Mouse (Mus musculus): ENCODE results near the gene Zglp1. TPM values are rescaled to one million over a fixed set of nuclear protein-coding genes. Genes with fewer than 3 reads are reported as not detected.

Zglp1 gene
- polyA plus RNA-seq, 1 experiment, result 0.80 TPM

DNA sequence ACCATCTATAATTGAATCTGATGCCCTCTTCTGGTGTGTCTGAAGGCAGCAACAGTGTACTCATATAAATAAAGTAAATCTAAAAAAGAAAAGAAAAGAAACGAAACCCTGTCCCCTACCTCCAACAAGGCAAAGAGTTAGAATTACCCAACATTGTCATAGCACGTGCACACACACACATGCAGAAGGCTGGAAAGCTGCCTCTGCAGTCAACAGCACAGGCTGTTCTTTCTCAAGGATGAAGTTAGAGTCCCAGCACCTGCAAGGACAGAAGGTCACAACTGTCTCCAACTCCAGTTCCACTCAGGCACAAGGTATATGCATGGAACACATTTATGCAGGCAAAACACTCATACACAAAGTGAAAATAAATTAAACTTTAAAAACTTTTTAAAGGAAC is 35.2 kb upstream of the Zglp1 start:
- Histone ChIP-seq H3K4me1 (ENCODE audit: control insufficient read depth, insufficient read depth, insufficient read length, low read length) (no peaks in the 10 kb centered on the region), H3K27me3 (ENCODE audit: control insufficient read depth, insufficient read depth, low read length) (no peaks in the 10 kb centered on the region)
- WGBS, result 90% methylated on average over 2 of the region's 2 CpGs

DNA sequence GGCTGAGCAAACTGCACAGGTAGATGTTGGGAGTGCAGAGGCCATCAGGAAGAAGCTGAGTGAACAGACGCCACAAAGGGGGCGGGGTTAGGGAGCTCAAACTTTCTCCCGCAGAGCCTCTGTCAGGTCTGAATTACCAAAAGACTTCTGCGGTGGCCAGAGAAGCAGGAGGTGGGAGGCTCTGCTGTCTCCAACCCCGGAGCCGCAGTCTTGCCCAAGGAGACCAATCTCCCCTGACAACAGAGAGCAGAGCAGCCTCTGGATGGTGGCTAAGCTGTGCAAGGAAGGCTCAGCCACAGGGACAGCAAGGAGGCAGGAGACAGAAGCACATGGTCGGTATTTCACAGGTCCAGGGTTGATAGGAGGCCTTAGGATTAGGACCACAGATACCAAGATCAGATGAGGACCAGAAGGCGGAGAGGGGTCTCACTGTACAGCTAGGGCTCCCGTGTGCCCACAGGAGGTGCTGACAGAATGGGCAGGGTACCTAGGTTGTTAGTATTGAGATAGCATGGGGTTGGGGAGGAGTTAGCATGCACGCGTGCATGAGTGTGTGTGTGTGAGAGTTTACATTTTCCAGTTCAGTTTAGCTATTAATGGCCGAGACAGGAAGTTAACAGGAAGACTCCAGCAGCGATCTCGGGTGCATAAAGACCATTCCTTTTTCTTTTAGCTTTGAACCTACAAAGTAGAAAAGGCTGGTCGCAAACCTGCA is 33.7 kb upstream of the Zglp1 start:
- TF ChIP-seq CTCF (IDR thresholded peaks at IDR 0.05; ENCODE audit: extremely low read depth, insufficient read length, insufficient replicate concordance, low read depth, low read length) (no peak), POLR2A (IDR thresholded peaks at IDR 0.05; ENCODE audit: low read depth, low read length) (no peak)
- WGBS, result 56% methylated on average over 15 of the region's 15 CpGs
- no peaks in the 10 kb centered on the region for H3K27me3 ChIP-seq (ENCODE audit: control insufficient read depth, insufficient read depth, low read length)
- H3K4me1 ChIP-seq (ENCODE audit: control insufficient read depth, insufficient read depth, insufficient read length, low read length), result no peaks in the 10 kb centered on the region
- peak overlapping the region; percentile 0; the same call in 1 of the 2 replicates for H3K4me3 ChIP-seq (ENCODE audit: low read depth, low read length)
- H3K36me3 ChIP-seq (ENCODE audit: control insufficient read depth, insufficient read depth, low read length), result peaks cover 6% of the 10 kb centered on the region
- no peak overlapping the region for H3K27ac ChIP-seq (ENCODE audit: insufficient read depth, low read depth, low read length)

More for the DNA sequence above, 35.2 kb upstream of the Zglp1 start:
- H3K36me3 ChIP-seq (ENCODE audit: control insufficient read depth, insufficient read depth, low read length), result peaks cover 8% of the 10 kb centered on the region
- TF ChIP-seq POLR2A (IDR thresholded peaks at IDR 0.05; ENCODE audit: low read depth, low read length) (no peak), CTCF (IDR thresholded peaks at IDR 0.05; ENCODE audit: extremely low read depth, insufficient read length, insufficient replicate concordance, low read depth, low read length) (no peak)
- H3K27ac ChIP-seq (ENCODE audit: insufficient read depth, low read depth, low read length), result no peak overlapping the region
- no peak overlapping the region for H3K4me3 ChIP-seq (ENCODE audit: low read depth, low read length)

DNA sequence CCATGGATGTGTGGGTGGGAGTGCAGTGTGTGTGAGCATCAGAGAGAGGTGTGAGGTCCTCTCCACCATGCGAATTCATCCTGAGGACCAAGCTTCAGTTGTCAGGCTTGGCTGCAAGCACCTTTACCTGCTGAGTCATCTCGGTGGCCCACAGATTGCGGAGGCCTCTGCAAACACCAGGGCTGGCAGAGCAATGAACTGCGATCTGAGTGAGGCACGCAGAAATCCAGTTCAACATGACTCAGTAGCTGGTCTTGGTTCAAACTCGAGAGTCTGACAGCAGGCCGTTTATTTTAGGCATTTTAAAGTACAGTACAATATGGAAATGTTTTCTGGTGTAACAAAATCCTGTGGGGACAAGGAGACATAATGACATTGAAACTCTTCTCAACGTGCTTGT is 30.9 kb upstream of the Zglp1 start:
- Histone ChIP-seq H3K4me1 (ENCODE audit: control insufficient read depth, insufficient read depth, insufficient read length, low read length) (no peaks in the 10 kb centered on the region), H3K27ac (ENCODE audit: insufficient read depth, low read depth, low read length) (no peak overlapping the region), H3K36me3 (ENCODE audit: control insufficient read depth, insufficient read depth, low read length) (no peaks in the 10 kb centered on the region), H3K4me3 (ENCODE audit: low read depth, low read length) (no peak overlapping the region), H3K27me3 (ENCODE audit: control insufficient read depth, insufficient read depth, low read length) (no peaks in the 10 kb centered on the region)
- 53% methylated on average over 8 of the region's 8 CpGs for WGBS
- TF ChIP-seq POLR2A (IDR thresholded peaks at IDR 0.05; ENCODE audit: low read depth, low read length) (no peak), CTCF (IDR thresholded peaks at IDR 0.05; ENCODE audit: extremely low read depth, insufficient read length, insufficient replicate concordance, low read depth, low read length) (no peak)

DNA sequence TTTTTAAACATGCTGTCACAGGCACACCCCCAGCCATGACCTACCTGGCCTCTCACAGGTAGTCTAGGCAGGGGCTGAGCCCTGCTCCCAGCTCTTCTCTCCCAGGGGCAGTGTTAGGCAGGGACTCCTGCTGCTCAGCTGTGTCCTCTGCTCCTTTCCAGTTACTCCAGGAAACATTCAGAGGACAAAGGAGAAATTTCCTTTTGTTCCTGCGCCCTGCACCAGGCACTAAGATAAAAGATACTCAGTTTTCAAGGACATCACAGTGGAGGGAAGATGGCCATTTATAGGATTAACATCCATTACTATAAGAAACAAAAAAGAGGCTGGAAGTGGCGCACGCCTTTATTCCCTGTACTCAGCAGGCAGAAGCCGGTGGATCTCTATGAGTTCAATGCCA is 29.1 kb upstream of the Zglp1 start:
- WGBS, result 95% methylated on average over 4 of the region's 4 CpGs

DNA sequence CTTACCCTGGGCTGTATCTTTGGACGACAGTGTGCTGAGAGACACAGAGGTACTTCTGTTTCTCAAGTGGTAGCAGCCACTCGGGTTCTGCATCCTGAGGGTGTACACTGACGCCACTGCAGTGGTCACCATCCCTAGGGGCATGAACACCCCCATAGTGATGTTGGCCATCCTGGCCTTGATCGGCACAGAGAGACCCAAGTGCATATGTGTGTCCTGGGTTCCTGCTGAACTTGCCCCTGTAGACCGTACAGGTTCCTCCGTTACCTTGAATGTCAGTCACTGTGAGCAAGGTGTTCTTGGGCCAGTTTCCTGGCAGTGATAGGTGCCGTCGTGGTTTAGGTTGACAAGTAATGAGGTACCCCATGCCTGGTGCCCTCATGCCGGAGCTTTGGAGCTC is 26.5 kb upstream of the Zglp1 start:
- H3K36me3 ChIP-seq (ENCODE audit: control insufficient read depth, insufficient read depth, low read length), result peaks cover 15% of the 10 kb centered on the region
- H3K27me3 ChIP-seq (ENCODE audit: control insufficient read depth, insufficient read depth, low read length), result no peaks in the 10 kb centered on the region
- H3K4me3 ChIP-seq (ENCODE audit: low read depth, low read length), result no peak overlapping the region
- peaks cover 13% of the 10 kb centered on the region; the same call in 1 of the 2 replicates for H3K4me1 ChIP-seq (ENCODE audit: control insufficient read depth, insufficient read depth, insufficient read length, low read length)
- H3K27ac ChIP-seq (ENCODE audit: insufficient read depth, low read depth, low read length), result no peak overlapping the region
- 96% methylated on average over 9 of the region's 9 CpGs for WGBS
- TF ChIP-seq POLR2A (IDR thresholded peaks at IDR 0.05; ENCODE audit: low read depth, low read length) (no peak), CTCF (IDR thresholded peaks at IDR 0.05; ENCODE audit: extremely low read depth, insufficient read length, insufficient replicate concordance, low read depth, low read length) (no peak)

More for the DNA sequence above, 29.1 kb upstream of the Zglp1 start:
- Histone ChIP-seq H3K27me3 (ENCODE audit: control insufficient read depth, insufficient read depth, low read length) (no peaks in the 10 kb centered on the region), H3K36me3 (ENCODE audit: control insufficient read depth, insufficient read depth, low read length) (no peaks in the 10 kb centered on the region), H3K4me1 (ENCODE audit: control insufficient read depth, insufficient read depth, insufficient read length, low read length) (no peaks in the 10 kb centered on the region), H3K27ac (ENCODE audit: insufficient read depth, low read depth, low read length) (no peak overlapping the region), H3K4me3 (ENCODE audit: low read depth, low read length) (no peak overlapping the region)
- TF ChIP-seq CTCF (IDR thresholded peaks at IDR 0.05; ENCODE audit: extremely low read depth, insufficient read length, insufficient replicate concordance, low read depth, low read length) (no peak), POLR2A (IDR thresholded peaks at IDR 0.05; ENCODE audit: low read depth, low read length) (no peak)

DNA sequence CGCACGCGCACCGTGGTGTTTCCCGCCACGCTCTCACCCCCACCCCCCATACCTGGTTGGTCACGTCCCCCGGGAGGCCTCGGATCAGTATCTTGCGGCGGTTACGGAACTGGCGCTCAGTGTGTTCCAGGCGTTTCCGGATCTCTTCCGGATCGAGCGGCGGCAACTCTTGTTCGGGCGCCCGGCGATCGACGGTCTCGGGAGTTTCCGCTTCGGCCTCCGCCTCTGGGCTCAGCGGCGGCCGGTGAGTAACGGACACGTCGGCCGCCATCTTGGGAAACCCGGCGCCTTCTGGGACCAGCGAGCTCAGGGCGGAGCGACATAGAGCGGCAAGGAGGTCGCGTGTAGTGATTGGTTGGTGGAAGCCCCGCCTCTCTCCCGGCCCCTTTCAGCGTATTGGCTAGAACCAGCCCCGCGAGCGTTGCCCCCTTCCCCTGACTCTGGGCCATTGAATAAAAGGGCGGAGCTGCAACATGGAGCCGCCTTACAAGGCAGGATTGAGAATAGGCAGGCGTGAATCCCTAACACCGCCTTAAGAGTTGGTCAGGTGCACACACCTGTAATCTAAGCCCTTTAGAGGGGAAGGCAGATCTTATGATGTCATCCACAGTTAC is 24.9 kb upstream of the Zglp1 start, which contains the start of the genes Gm38431 and Raver1:
Gene Gm38431 (minus strand): TSS at position 291 of the 614 bp plus-strand sequence.
Gene Raver1 (minus strand): TSS at position 302 of the 614 bp plus-strand sequence.
- H3K4me1 ChIP-seq (ENCODE audit: control insufficient read depth, insufficient read depth, insufficient read length, low read length), result peaks cover 17% of the 10 kb centered on the region; the same call in 1 of the 2 replicates
- H3K27ac ChIP-seq (ENCODE audit: insufficient read depth, low read depth, low read length), result peak within 1 kb of the TSS; percentile 87
- no peaks in the 10 kb centered on the region for H3K27me3 ChIP-seq (ENCODE audit: control insufficient read depth, insufficient read depth, low read length)
- TF ChIP-seq POLR2A (IDR thresholded peaks at IDR 0.05; ENCODE audit: low read depth, low read length) (peak; percentile 88), CTCF (IDR thresholded peaks at IDR 0.05; ENCODE audit: extremely low read depth, insufficient read length, insufficient replicate concordance, low read depth, low read length) (no peak)
- under 1% methylated on average over 54 of the region's 54 CpGs for WGBS
- peaks cover 27% of the 10 kb centered on the region for H3K36me3 ChIP-seq (ENCODE audit: control insufficient read depth, insufficient read depth, low read length)
- peak within 1 kb of the TSS; percentile 88 for H3K4me3 ChIP-seq (ENCODE audit: low read depth, low read length)
